8 mouse cellular contexts compared by ENCODE assay signal in the genomic region with DNA sequence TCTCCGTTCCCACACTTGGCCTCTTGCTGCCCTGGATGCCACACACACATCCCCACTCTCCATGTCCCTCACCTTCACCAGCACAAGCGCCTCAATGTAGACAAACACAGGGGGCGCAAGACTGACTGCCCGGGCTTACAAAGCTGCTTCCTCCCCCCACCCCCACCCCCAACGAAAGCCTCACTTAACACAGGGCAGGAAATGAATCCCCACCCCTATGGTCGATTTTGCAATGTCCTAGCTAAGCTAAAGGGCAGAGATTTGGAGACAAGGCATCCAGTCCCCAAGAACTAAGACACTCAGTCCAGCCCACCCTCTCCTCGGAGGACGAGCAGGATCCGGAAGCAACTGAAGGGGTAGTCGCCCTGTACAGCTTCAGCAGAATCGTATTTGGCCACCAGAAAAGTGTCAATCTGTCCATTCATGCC. TPM values are rescaled to one million over a fixed set of nuclear protein-coding genes. Genes with fewer than 3 reads are reported as not detected.
A peak's percentile ranks its signal among the peaks of the same experiment; 100 is the strongest.
DNase-seq lines count a peak whose midpoint lies in the region; ATAC-seq and TF ChIP-seq lines count a peak whose summit lies in the region.

No protein-coding gene starts in this region.

- intact Hi-C loops in gastrocnemius, adult 2 months (cut with DNase I), result loop anchor here (1.0 to 5.0 kb wide), 2 partner anchors 286 to 297 kb away; no protein-coding TSS in a partner anchor
- intact Hi-C loops in gastrocnemius, postnatal 14 days (cut with DNase I; ENCODE audit: low total_unique reads), result loop anchor here (2.0 kb wide), 1 partner anchor 288 kb away; no protein-coding TSS in a partner anchor

- peaks cover 3% of the 10 kb centered on the region; the same call in 1 of the 2 replicates for H3K27me3 ChIP-seq in heart, embryonic 16.5 days (ENCODE audit: control insufficient read depth, insufficient read depth, low read length)
- H3K27me3 ChIP-seq in liver, embryonic 16.5 days (ENCODE audit: control insufficient read depth, insufficient read depth, low read depth, low read length), result peaks cover 2% of the 10 kb centered on the region; the same call in 1 of the 2 replicates

- TF ChIP-seq POLR2A in olfactory bulb, adult 2 months (IDR thresholded peaks at IDR 0.05; ENCODE audit: insufficient read depth, low read depth, low read length), result no peak

- TF ChIP-seq CTCF in gastrocnemius, adult 2 months (IDR thresholded peaks at IDR 0.05), result no peak
- no peak for TF ChIP-seq CTCF in olfactory bulb, adult 2 months (IDR thresholded peaks at IDR 0.05; ENCODE audit: insufficient read depth, low read depth, low read length)

- H3K36me3 ChIP-seq in heart, embryonic 16.5 days (ENCODE audit: control insufficient read depth, insufficient read depth), result no peaks in the 10 kb centered on the region
- no peaks in the 10 kb centered on the region for H3K36me3 ChIP-seq in liver, embryonic 16.5 days (ENCODE audit: control insufficient read depth, insufficient read depth)

- peaks cover 4% of the 10 kb centered on the region for H3K4me1 ChIP-seq in heart, embryonic 16.5 days (ENCODE audit: control insufficient read depth, insufficient read depth, low read length)
- no peaks in the 10 kb centered on the region for H3K4me1 ChIP-seq in liver, embryonic 16.5 days (ENCODE audit: control insufficient read depth, low read depth, low read length)
- H3K4me1 ChIP-seq in olfactory bulb, adult 2 months (ENCODE audit: control insufficient read depth, insufficient read depth, low read length), result peaks cover 5% of the 10 kb centered on the region

- peak overlapping the region; percentile 74 for H3K4me2 ChIP-seq in heart, embryonic 16.5 days (ENCODE audit: low read depth, low read length)
- H3K4me2 ChIP-seq in liver, embryonic 16.5 days (ENCODE audit: low read depth, low read length), result peak overlapping the region; percentile 32

- no peak overlapping the region for H3K27ac ChIP-seq in gastrocnemius, adult 2 months
- no peak overlapping the region for H3K27ac ChIP-seq in heart, embryonic 16.5 days (ENCODE audit: low read length)
- no peak overlapping the region for H3K27ac ChIP-seq in liver, embryonic 16.5 days (ENCODE audit: low read length)
- no peak overlapping the region for H3K27ac ChIP-seq in olfactory bulb, adult 2 months (ENCODE audit: insufficient read depth, low read depth, low read length)

- no peak for ATAC-seq in heart, embryonic 16.5 days (replicated peaks; ENCODE audit: extremely low read depth, insufficient read depth, low FRiP score)
- no peak for ATAC-seq in liver, embryonic 16.5 days (ENCODE audit: low read depth)

- no peaks in the 10 kb centered on the region for H3K9me3 ChIP-seq in heart, embryonic 16.5 days (replicated peaks; ENCODE audit: control insufficient read depth, low read length)
- no peaks in the 10 kb centered on the region for H3K9me3 ChIP-seq in liver, embryonic 16.5 days (replicated peaks; ENCODE audit: control insufficient read depth, low read length)

- DNase-seq in gastrocnemius, adult 2 months, result no peak
- no peak for DNase-seq in gastrocnemius, postnatal 14 days
- peak; percentile 51 for DNase-seq in R1 (ENCODE audit: low read depth, low spot score)
- DNase-seq in left cerebral cortex, adult 9 months (ENCODE audit: low spot score in 2 of 2), result no peak
- DNase-seq in cerebellum, postnatal 25 days, result no peak

- H3K9ac ChIP-seq in heart, embryonic 16.5 days (ENCODE audit: low read length), result peak overlapping the region; percentile 44
- H3K9ac ChIP-seq in liver, embryonic 16.5 days (ENCODE audit: low read depth, low read length), result no peak overlapping the region

- under 1% methylated on average over 11 of the region's 11 CpGs for WGBS in heart, embryonic 16.5 days
- 3% methylated on average over 11 of the region's 11 CpGs for WGBS in liver, embryonic 16.5 days (ENCODE audit: insufficient replicate concordance)
- WGBS in olfactory bulb, adult 2 months, result 8% methylated on average over 11 of the region's 11 CpGs

- H3K4me3 ChIP-seq in gastrocnemius, adult 2 months, result peak overlapping the region; percentile 55
- peak overlapping the region; percentile 40 for H3K4me3 ChIP-seq in heart, embryonic 16.5 days (ENCODE audit: low read length)
- peak overlapping the region; percentile 36 for H3K4me3 ChIP-seq in liver, embryonic 16.5 days (ENCODE audit: low read depth, low read length)
- 0 out of 2 replicates have a peak overlapping the region, but pooled peaks have one; percentile 11 for H3K4me3 ChIP-seq in olfactory bulb, adult 2 months (ENCODE audit: insufficient read depth, low read depth, low read length)

RNA-seq across cellular contexts. Expression of a gene that starts 32.3 kb away (rescaled TPM):
- total RNA-seq in gastrocnemius, adult 2 months (2021), result not detected
- total RNA-seq in gastrocnemius, postnatal 14 days (2021), result under 1 TPM in 1 of 2 experiments, not detected in 1; 0.10 TPM
- polyA plus RNA-seq in heart, embryonic 16.5 days (2015; fragmentation: Nextera tagmentation; extraction: Ambion mirVana), result 0.13 and 0.16 TPM in 2 replicates
- polyA plus RNA-seq in liver, embryonic 16.5 days (2015; fragmentation: Nextera tagmentation; extraction: Ambion mirVana), result 0.05 TPM in 1 of 2 replicates, not detected in the other
- polyA plus RNA-seq in olfactory bulb, adult 2 months (2012; ENCODE audit: insufficient read depth, insufficient read length, low replicate concordance, missing spikeins), result not detected in 2 replicates

RNA-seq across cellular contexts. Expression of a gene that starts 32.5 kb away (rescaled TPM):
- total RNA-seq in gastrocnemius, adult 2 months (2021), result 1 to 10 TPM; 4.4 to 5.7 TPM
- total RNA-seq in gastrocnemius, postnatal 14 days (2021), result 10 to 100 TPM in 1 of 2 experiments, 1 to 10 TPM in 1; 8.6 to 13.4 TPM
- 13.7 and 14.8 TPM in 2 replicates for polyA plus RNA-seq in heart, embryonic 16.5 days (2015; fragmentation: Nextera tagmentation; extraction: Ambion mirVana)
- polyA plus RNA-seq in liver, embryonic 16.5 days (2015; fragmentation: Nextera tagmentation; extraction: Ambion mirVana), result 0.21 and 0.22 TPM in 2 replicates
- not detected in 2 replicates for polyA plus RNA-seq in olfactory bulb, adult 2 months (2012; ENCODE audit: insufficient read depth, insufficient read length, low replicate concordance, missing spikeins)
